Mouse (Mus musculus) right cerebral cortex, postnatal 4 days (tissue): ENCODE data around the gene Arl6.

Source experiments
- DNase-seq: peaks from one replicate; pipeline ENCODE4 v3.0.0-alpha.2; 2022

Arl6 gene

DNA sequence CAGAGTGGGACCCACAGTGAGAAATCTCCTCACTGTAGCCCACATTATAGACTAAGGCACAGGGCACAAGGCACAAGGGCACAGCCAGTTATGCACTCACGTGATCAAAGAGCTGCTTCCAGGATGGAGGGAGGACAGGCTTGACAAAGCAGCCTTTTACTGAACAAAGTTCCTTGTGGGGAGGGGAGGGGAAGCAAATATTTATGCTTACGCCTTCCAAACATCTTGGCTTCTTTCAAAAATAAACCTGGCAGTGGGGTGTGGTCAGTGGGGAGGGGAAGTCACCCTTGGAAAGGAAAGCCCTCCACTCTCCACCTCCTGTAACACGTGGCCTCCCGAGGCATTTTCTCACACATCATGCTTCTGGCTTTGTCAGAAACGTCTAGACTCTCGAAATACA is 52.9 kb downstream of the Arl6 start:
- no peak for DNase-seq

- no peak for DNase-seq
These were observed 53.4 kb downstream of the Arl6 start for GRCm38 (mm10) chr16:59585706-59586244.

DNA sequence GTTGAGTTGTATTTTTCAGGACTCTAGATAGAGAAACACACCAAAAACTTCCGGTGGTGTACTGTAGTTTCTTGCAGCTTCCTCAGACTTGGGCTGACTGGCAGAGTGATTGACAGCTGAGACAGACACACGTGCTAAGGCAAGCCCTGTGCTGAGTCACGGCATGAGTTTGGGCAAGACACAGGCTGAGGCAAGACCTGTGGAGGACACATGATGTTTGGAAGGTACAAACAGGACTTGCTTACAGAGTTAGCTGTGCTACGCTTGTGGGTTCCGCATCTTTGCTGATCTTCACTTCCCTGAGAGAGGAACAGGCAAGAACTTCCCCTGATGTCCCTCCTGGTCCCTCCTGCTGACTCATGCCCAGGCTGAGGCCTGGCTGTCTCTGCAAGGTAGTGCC is 55.7 kb downstream of the Arl6 start:
- DNase-seq, result no peak

DNA sequence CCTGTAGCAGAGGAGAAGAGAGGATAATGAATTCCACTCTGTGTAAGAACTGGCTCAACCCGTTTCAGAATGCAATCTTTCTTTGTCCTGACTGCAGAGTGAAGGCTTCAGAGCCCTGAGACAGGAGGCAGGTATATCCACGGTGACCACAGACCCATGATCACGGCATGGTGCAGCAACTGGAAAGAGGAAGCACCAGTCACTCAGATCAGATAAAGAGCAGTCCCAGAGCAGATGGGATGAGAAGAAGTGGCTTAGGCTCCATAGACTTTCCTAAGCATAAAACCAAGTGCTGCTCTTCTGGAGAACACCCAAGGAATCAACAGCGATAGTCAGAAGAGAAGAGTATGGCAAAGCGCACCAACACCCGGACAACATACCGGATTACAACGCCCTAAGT is 60.0 kb downstream of the Arl6 start:
- DNase-seq, result no peak

GRCm38 (mm10) chr16:59573961-59574360 is 65.2 kb downstream of the Arl6 start:
- DNase-seq, result no peak

DNA sequence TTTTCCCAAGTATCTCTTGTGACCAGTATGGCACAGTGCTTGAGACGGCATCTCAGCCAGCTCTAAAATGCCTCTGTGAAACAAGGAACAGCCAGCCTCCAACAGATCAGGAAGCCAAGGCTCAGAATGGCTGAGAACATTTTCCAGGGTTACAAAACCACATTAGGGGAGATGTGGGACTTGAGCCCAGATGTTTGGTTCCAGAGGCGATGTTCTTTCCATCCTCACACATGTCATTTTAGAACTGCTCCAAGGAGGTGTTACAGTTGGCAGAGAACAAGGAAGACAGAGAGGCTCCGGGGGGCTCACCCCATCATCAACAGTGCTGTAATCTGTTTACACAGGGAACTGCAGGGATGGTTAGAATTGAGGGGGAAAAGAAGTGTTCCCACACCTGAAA is 66.5 kb downstream of the Arl6 start:
- no peak for DNase-seq

- DNase-seq, result no peak
These were observed 68.4 kb downstream of the Arl6 start for GRCm38 (mm10) chr16:59570807-59571206.

DNA sequence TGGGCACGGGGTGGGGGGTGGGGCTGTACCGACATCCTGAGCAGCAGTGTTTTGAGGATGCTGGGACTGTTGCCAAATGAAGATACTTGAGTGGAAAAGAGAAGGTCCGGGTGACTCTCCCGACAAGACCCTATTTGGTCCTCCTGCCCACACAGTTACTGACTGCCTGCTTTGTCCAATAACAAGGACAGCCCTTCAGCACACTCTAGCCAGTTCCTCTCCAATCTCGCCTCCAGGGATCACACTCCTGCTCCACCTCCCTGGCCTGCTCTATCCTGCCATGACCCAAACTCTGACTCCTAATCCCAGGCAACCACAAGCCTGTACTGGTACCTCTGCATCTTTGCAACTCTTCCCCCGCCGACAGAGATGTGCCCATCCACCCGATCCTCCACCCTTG is 69.4 kb downstream of the Arl6 start:
- DNase-seq, result no peak

GRCm38 (mm10) chr16:59567721-59568381 is 71.3 kb downstream of the Arl6 start:
- no peak for DNase-seq

DNA sequence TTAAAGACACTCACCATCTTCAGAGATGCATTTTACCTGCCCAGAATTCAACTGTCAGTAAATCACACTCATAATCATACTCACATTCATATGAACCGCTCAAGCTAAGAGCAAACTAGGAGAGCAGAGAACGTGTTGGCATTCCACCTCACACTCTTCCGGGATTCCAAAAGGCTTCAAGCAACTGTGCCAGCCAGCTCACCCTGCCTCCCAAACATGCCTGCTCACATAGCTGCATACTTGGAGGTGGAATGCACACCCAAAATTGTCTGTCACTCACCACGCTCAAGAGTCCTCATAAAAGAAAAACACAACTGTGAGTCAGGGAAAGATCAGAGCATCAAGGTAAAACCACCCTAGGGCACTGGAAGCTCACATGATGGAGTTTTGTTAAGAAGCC is 72.8 kb downstream of the Arl6 start:
- DNase-seq, result no peak

DNA sequence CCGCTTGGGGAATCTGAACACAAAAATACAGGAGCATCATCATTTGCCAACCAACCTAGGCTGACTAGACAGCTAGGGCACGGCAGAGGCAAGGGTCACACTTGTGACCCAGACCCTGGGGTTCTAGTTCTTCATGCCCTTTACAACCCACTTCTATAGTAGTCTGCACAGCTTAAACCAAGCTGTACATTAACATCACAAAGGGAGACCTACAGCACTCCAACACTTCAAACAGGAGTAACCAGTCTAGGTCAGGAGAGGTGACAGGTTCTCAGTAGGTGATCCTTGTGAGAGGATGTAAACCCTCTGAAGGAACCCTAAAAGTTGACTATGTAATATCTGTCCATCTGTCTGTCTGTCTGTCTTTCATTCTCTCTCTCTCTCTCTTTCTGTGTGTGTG is 73.6 kb downstream of the Arl6 start:
- DNase-seq, result no peak

GRCm38 (mm10) chr16:59564025-59564424 is 75.2 kb downstream of the Arl6 start:
- DNase-seq, result no peak
